Mouse (Mus musculus): ENCODE results near the gene Il17re.

DNA sequence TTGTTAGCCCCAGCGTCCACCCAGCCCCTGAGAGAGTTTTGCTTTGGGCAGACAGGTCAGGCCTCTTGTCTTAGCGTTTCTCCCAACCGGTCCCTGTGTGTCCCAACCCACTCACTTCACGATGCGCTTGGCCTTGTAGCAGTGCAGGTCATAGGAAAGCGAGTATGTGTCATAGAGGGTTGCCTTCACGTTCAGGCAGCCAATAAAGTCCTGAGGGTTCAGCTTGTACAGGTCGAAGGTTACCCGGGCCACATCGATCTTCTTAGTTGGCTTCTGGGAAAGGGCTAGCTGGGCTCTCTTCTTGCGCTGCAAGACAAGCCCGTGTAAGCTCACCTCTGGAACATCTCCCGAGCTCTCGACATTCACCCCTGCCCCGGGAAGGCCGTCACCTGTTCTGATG is 30.3 kb upstream of the Il17re start:
- TF ChIP-seq POLR2A (IDR thresholded peaks at IDR 0.05; ENCODE audit: borderline replicate concordance, control insufficient read depth, low read depth, low read length), result no peak
- no peak for TF ChIP-seq CTCF (IDR thresholded peaks at IDR 0.05; ENCODE audit: control insufficient read depth, insufficient read depth, low read length)

Measured in bone marrow, adult 2 months (tissue).